Mouse (Mus musculus) forebrain, embryonic 11.5 days (tissue): ENCODE results near the gene Npas2. TPM values are rescaled to one million over a fixed set of nuclear protein-coding genes. Genes with fewer than 3 reads are reported as not detected.

Source experiments
- ATAC-seq: fragments of 200-750 bp; cut with Nextera tagmentation; replicated peaks from 2 replicates; pipeline ENCODE4 v1.8.0; 2017; ENCODE audit warnings: moderate TSS enrichment; ENCODE audit not compliant: low FRiP score
- DNase-seq: peaks from one replicate; pipeline ENCODE4 v3.0.0-alpha.2; 2017; ENCODE audit warnings: low spot score
- H3K27ac ChIP-seq: fragments of 300-500 bp; sonication (generic); 2 replicates; pipeline ENCODE4 v1.5.1; 2014; ENCODE audit warnings: low read depth, low read length
- H3K27me3 ChIP-seq: fragments of 300-500 bp; sonication (generic); 2 replicates; pipeline ENCODE4 v1.6.1; 2014; ENCODE audit warnings: mild to moderate bottlenecking, low read length, mixed read lengths; ENCODE audit not compliant: control insufficient read depth, insufficient read depth
- H3K36me3 ChIP-seq: fragments of 300-500 bp; sonication (generic); 2 replicates; pipeline ENCODE4 v1.6.1; 2014; ENCODE audit warnings: mild to moderate bottlenecking, low read length, moderate library complexity, mixed read lengths; ENCODE audit not compliant: control insufficient read depth, insufficient read depth
- H3K4me1 ChIP-seq: fragments of 300-500 bp; sonication (generic); replicated peaks from 2 replicates; pipeline ENCODE4 v1.6.1; 2014; ENCODE audit warnings: low read length, mixed read lengths; ENCODE audit not compliant: control insufficient read depth, insufficient read depth
- H3K4me2 ChIP-seq: fragments of 300-500 bp; sonication (generic); 2 replicates; pipeline ENCODE4 v1.6.1; 2014; ENCODE audit warnings: low read depth, mild to moderate bottlenecking, low read length, moderate library complexity, mixed read lengths; ENCODE audit not compliant: severe bottlenecking
- H3K4me3 ChIP-seq: fragments of 300-500 bp; sonication (generic); 2 replicates; pipeline ENCODE4 v1.5.1; 2014; ENCODE audit warnings: low read depth, low read length
- H3K9ac ChIP-seq: fragments of 300-500 bp; sonication (generic); 2 replicates; pipeline ENCODE4 v1.6.1; 2014; ENCODE audit warnings: low read length
- H3K9me3 ChIP-seq: fragments of 300-500 bp; sonication (generic); 2 replicates; pipeline ENCODE4 v1.6.1; 2016; ENCODE audit warnings: low read length, mixed read lengths; ENCODE audit not compliant: control insufficient read depth
- WGBS: fragments of 180-500 bp; shearing (Covaris S2); extraction: QIAGEN DNeasy Blood & Tissue Kit; methylation state at CpG from one replicate; pipeline ENCODE4 v1.1.7; 2014; 5-methylcytosine and 5-hydroxymethylcytosine counted together
- polyA plus RNA-seq: library from polyadenylated mRNA; unstranded; fragments of >200 nt; fragmentation: Nextera tagmentation; extraction: Ambion mirVana; gene quantifications from 2 replicates; pipeline ENCODE4 v1.2.1, GENCODE M21; 2014

Gene Npas2
- polyA plus RNA-seq, 1 experiment from 2014 or later, result not detected

DNA sequence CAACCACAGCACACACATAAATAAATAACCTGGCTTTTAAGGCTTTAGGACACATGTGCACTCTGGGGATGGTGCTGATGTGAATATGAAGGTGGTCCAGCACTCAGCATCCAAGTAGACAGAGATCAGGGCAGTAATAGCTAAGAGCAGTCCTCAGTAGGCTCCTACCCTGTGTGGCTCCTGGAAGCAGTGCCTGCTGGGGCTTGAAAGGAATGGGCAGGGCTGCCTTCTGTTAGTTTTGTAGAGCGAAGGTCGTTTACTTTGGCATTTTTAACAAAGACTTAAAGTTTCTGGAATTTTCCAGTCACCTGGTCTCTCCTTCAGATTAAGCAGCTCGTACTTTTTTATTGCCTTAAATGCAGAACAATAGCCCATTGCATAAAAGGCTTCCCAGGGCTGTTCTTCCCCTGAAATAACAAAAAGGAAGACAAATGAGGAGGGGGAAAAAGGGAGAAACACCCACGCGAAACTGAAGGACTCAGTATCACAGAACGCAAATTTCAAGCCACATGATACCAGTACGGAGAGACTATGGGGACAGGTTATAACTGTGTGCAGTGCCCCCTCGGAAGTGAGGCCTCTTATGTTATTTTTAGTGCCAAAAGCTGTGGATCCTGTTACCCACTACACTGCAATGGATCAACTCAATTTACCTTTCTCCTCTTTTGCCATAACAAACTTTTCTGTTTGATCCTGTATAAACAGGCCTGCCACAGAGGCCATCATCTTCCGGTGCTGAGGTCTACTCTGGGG lies 44.1 kb downstream of the Npas2 start:
- no peaks in the 10 kb centered on the region for H3K9me3 ChIP-seq
- no peak overlapping the region for H3K27ac ChIP-seq
- no peaks in the 10 kb centered on the region for H3K27me3 ChIP-seq
- H3K36me3 ChIP-seq, result no peaks in the 10 kb centered on the region
- no peak for ATAC-seq
- no peak overlapping the region for H3K4me3 ChIP-seq
- no peaks in the 10 kb centered on the region for H3K4me1 ChIP-seq
- 65% methylated on average over 9 of the region's 9 CpGs for WGBS
- H3K9ac ChIP-seq, result no peak overlapping the region
- H3K4me2 ChIP-seq, result no peak overlapping the region
- DNase-seq, result no peak

DNA sequence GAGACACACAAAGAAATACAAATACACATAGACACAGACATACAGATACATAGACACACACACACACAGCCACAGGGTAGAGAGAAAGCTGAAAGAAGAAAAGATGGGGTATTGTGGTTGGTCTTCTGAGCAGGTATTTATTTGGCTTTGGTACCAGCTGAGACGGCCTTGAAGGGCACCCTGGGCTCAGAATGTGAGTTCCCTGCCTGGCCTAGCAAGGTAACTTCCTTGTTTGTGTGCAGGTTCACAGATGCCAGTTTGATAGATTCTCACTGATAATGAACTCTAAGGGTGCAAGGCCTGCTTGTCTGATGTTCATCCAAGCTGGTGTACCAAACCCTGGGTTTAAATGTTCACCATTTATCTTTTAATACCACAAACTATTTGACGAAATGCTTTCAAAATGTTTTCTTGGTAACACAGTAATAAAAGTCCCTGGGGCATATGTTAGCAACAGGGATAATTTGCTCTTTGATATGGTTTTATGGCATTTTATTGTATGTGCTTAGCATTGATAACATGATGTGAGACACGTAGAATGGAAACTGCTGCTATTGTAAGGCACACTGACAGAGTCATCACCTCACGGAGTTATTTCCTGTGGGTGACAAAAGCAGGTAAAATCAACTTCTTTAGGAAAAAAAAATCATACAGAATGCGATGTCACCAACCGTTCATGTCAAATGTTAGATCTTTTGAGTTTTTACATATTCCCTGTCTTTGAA lies 47.5 kb downstream of the Npas2 start:
- Histone ChIP-seq H3K9me3 (no peaks in the 10 kb centered on the region), H3K36me3 (no peaks in the 10 kb centered on the region), H3K27me3 (no peaks in the 10 kb centered on the region), H3K27ac (no peak overlapping the region), H3K4me1 (no peaks in the 10 kb centered on the region), H3K4me2 (no peak overlapping the region), H3K9ac (no peak overlapping the region), H3K4me3 (no peak overlapping the region)
- ATAC-seq, result no peak
- no peak for DNase-seq
- 90% methylated on average over 6 of the region's 6 CpGs for WGBS

DNA sequence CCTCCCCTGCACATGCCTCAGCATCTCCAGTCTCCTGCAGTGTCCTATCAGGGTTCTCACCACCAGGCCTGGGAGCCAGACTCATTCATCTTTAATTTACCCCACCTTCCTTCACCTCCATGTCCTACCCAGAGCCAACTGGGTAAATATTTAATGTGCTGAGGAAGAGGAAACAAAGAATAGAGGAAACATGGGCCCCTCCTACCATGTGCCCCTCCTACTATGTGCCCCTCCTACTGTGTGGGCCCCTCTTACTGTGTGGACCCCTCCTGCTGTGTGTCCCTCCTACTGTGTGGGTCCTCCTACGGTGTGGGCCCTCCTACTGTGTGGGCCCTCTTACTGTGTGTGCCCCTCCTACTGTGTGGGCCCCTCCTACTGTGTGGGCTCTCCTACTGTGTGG lies 51.2 kb downstream of the Npas2 start:
- no peak overlapping the region for H3K4me2 ChIP-seq
- no peak for ATAC-seq
- no peaks in the 10 kb centered on the region for H3K27me3 ChIP-seq
- 69% methylated on average over 1 of the region's 1 CpGs for WGBS
- DNase-seq, result no peak
- H3K9me3 ChIP-seq, result no peaks in the 10 kb centered on the region
- H3K4me3 ChIP-seq, result no peak overlapping the region
- no peaks in the 10 kb centered on the region for H3K36me3 ChIP-seq
- no peaks in the 10 kb centered on the region for H3K4me1 ChIP-seq
- no peak overlapping the region for H3K9ac ChIP-seq
- H3K27ac ChIP-seq, result no peak overlapping the region

DNA sequence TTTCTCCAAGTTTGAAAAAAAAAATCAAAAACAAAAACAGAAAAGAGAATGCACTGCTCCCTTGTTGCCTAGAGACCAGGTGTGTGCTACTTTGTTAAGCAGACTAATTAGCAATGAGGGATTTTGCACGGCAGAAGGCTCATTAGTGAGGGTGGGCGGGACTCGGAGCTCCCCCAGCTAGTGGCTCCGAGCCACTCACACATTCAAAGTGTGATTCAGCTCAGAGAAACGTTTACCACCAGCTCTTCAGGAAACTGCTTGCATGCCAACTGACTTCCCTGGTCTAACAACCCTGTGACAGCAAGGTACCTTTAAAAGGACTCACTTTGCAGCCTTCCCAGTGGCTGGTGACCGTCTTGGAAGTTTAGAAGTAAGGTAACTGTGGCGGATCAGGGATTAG lies 58.1 kb downstream of the Npas2 start:
- 23% methylated on average over 7 of the region's 7 CpGs for WGBS
- Histone ChIP-seq H3K4me3 (no peak overlapping the region), H3K27ac (no peak overlapping the region), H3K4me2 (no peak overlapping the region), H3K36me3 (no peaks in the 10 kb centered on the region), H3K27me3 (no peaks in the 10 kb centered on the region), H3K9ac (no peak overlapping the region), H3K9me3 (no peaks in the 10 kb centered on the region), H3K4me1 (peaks cover 2% of the 10 kb centered on the region; the same call in 1 of the 2 replicates)
- DNase-seq (peak; percentile 75), ATAC-seq (peak; percentile 63; the same call in 1 of the 2 replicates)

DNA sequence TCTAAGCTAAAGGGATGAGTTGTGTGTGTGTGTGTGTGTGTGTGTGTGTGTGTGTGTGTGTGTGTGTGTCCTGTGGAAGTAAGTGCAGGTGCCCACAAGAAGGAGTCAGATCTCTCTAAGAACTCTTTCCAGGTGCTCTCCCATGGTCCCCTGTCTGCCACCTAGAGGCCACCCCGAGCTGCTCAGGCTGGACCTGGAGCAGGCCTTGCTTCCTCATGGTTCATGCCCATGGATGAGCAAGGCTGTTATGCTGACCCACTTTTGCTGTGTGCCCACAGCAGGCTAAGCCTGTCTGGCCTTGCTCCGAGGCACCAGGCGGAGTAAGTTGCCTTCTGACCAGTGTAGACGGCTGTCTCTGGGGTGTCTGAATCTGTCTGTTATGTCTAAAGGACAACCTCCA lies 60.2 kb downstream of the Npas2 start:
- no peak overlapping the region for H3K9ac ChIP-seq
- DNase-seq (peak; percentile 61), ATAC-seq (no peak)
- no peak overlapping the region for H3K4me2 ChIP-seq
- no peaks in the 10 kb centered on the region for H3K36me3 ChIP-seq
- WGBS, result 73% methylated on average over 4 of the region's 4 CpGs
- H3K4me3 ChIP-seq, result no peak overlapping the region
- H3K9me3 ChIP-seq, result no peaks in the 10 kb centered on the region; the same call in 1 of the 2 replicates
- no peaks in the 10 kb centered on the region for H3K27me3 ChIP-seq
- no peak overlapping the region for H3K27ac ChIP-seq
- peaks cover 2% of the 10 kb centered on the region; the same call in 1 of the 2 replicates for H3K4me1 ChIP-seq

DNA sequence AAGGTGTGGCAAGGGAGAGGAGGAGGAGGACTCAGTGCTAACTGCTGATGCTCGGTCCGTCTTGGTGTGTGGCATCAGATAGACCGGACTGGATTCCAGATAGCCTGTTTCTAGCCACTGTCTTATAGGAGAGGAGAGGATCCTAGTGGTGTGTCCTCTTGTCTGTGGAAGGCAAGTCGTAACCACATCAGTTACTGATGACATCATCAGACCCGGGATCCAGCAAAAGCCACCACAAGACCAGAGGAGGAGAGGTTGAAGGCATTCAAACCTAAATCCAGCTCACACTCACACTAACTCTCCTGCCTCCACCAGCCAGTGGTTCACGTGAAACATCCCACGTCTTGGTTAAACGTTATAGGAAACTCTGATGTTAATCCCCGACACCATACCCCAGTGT lies 62.5 kb downstream of the Npas2 start:
- H3K27me3 ChIP-seq, result no peaks in the 10 kb centered on the region
- WGBS, result 87% methylated on average over 9 of the region's 9 CpGs
- no peak for DNase-seq
- no peak overlapping the region for H3K4me2 ChIP-seq
- H3K4me3 ChIP-seq, result no peak overlapping the region
- H3K9me3 ChIP-seq, result no peaks in the 10 kb centered on the region; the same call in 1 of the 2 replicates
- H3K36me3 ChIP-seq, result no peaks in the 10 kb centered on the region
- H3K9ac ChIP-seq, result no peak overlapping the region
- ATAC-seq, result no peak
- H3K4me1 ChIP-seq, result peaks cover 2% of the 10 kb centered on the region; the same call in 1 of the 2 replicates
- H3K27ac ChIP-seq, result no peak overlapping the region

DNA sequence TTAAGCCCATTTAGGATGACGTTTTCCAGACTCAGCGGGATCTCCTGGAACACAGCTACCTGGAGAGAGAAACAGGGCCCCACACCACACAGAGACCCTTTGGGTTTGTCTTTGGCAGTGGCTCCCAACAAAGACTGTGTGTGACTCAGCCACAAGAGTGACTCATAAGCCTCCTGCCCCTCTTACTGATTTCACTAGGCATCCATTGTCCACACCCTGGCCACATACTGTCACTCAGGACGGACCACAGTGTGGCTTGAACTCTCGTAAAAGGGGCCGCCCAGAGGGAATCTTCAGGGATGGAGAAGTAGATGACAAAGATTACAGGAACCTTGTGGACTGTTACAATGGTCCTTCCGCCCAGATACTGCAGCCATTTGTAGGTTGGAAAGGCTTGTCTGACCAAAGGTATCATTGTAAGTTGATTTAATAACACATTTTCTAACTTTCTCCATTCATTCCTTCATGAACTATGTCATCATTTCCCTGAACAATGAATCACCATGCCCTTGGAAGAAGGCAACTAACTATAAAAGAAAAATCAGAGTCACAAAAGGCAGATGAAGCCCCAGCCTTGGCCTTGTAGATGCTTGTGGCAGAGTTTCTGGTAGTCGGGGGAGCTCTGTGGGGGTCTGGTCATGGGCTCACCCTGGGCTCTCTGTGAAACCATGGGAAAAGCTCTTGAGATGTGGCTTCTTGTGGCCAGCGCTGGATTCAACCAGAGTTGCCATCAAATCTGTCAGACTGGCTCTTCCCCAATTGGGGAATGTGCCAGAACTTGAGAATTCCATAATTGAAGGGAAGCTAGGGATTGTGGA lies 63.2 kb downstream of the Npas2 start:
- Histone ChIP-seq H3K4me3 (no peak overlapping the region), H3K4me1 (peaks cover 2% of the 10 kb centered on the region; the same call in 1 of the 2 replicates), H3K4me2 (no peak overlapping the region), H3K36me3 (no peaks in the 10 kb centered on the region), H3K27ac (no peak overlapping the region), H3K27me3 (no peaks in the 10 kb centered on the region), H3K9ac (no peak overlapping the region), H3K9me3 (no peaks in the 10 kb centered on the region; the same call in 1 of the 2 replicates)
- ATAC-seq (no peak), DNase-seq (no peak)
- WGBS, result 84% methylated on average over 8 of the region's 8 CpGs

DNA sequence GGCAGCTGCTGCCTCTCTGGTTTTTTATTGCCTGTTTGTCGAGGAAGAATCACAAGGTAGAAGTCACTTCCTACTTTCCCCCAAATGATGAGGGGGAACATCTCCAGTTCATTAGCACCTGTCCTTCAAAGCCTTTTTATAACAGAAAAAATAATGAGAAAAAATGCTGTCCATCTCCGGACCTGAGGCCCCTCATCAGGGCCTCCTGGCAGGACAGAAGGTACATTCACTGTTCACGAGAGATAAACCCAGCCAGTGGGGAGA lies 63.7 kb downstream of the Npas2 start:
- Histone ChIP-seq H3K4me3 (no peak overlapping the region), H3K27ac (no peak overlapping the region), H3K4me1 (peaks cover 2% of the 10 kb centered on the region; the same call in 1 of the 2 replicates), H3K4me2 (no peak overlapping the region), H3K9me3 (no peaks in the 10 kb centered on the region; the same call in 1 of the 2 replicates), H3K9ac (no peak overlapping the region), H3K27me3 (no peaks in the 10 kb centered on the region), H3K36me3 (no peaks in the 10 kb centered on the region)
- no peak for DNase-seq
- no peak for ATAC-seq
- 78% methylated on average over 3 of the region's 3 CpGs for WGBS
